ENCODE assay signal across 11 mouse cellular contexts in genomic region chr8:91909637-91910383, GRCm38 (mm10).
DNase-seq lines count a peak whose midpoint lies in the region; ATAC-seq and TF ChIP-seq lines count a peak whose summit lies in the region.
"Had no signal": no experiment of that assay in that cellular context is flagged by ENCODE, and none has a peak within 500 bp of the region (broad histone marks: within the 10 kb centered on the region; RNA-seq: fewer than 3 reads in every experiment).

No protein-coding gene starts in this region.

- 40% methylated on average over 14 of the region's 14 CpGs for WGBS in forebrain, postnatal 0 days
- 52% methylated on average over 14 of the region's 14 CpGs for WGBS in forebrain, embryonic 15.5 days
- WGBS in intestine, embryonic 16.5 days = 42% methylated on average over 14 of the region's 14 CpGs

- no peaks in the 10 kb centered on the region for H3K9me3 ChIP-seq in forebrain, postnatal 0 days (ENCODE audit: low read length)
- no peaks in the 10 kb centered on the region for H3K9me3 ChIP-seq in forebrain, embryonic 15.5 days
- no peaks in the 10 kb centered on the region for H3K9me3 ChIP-seq in intestine, embryonic 16.5 days (ENCODE audit: control insufficient read depth, low read length)
- H3K9me3 ChIP-seq: lung, embryonic 15.5 days had no signal

- DNase-seq in forebrain, postnatal 0 days = no peak
- DNase-seq in right cerebral cortex, adult 18-20 months = peak; percentile 20
- DNase-seq in right cerebral cortex, postnatal 14 days = no peak
- DNase-seq in layer of hippocampus, adult 9-11 months = peak; percentile 33
- DNase-seq in telencephalon, adult 2 months (ENCODE audit: low read depth, low spot score) = peak; percentile 28
- DNase-seq in heart, postnatal 36 days = no peak
- DNase-seq: cerebellum, adult 2 months had no signal

- no peak overlapping the region for H3K9ac ChIP-seq in forebrain, postnatal 0 days
- no peak overlapping the region for H3K9ac ChIP-seq in forebrain, embryonic 15.5 days (replicated peaks)
- no peak overlapping the region for H3K9ac ChIP-seq in intestine, embryonic 16.5 days (ENCODE audit: low read depth, low read length)
- H3K9ac ChIP-seq: hindbrain, embryonic 14.5 days; lung, embryonic 15.5 days had no signal

- TF ChIP-seq CTCF in forebrain, postnatal 0 days (IDR thresholded peaks at IDR 0.05; ENCODE audit: low read depth) = no peak

- no peak overlapping the region for H3K4me3 ChIP-seq in forebrain, postnatal 0 days (ENCODE audit: low read depth, low read length)
- no peak overlapping the region for H3K4me3 ChIP-seq in forebrain, embryonic 15.5 days
- no peak overlapping the region for H3K4me3 ChIP-seq in intestine, embryonic 16.5 days (ENCODE audit: low read length)
- H3K4me3 ChIP-seq: lung, embryonic 15.5 days had no signal

- intact Hi-C loops in heart, postnatal 36 days (cut with DNase I) = no loop called here

- H3K27ac ChIP-seq in forebrain, postnatal 0 days (ENCODE audit: low read depth, low read length) = no peak overlapping the region
- no peak overlapping the region for H3K27ac ChIP-seq in forebrain, embryonic 15.5 days (replicated peaks)
- H3K27ac ChIP-seq in intestine, embryonic 16.5 days (ENCODE audit: low read length) = no peak overlapping the region
- H3K27ac ChIP-seq: hindbrain, embryonic 14.5 days had no signal

- no peak overlapping the region for H3K4me2 ChIP-seq in forebrain, postnatal 0 days (ENCODE audit: low read depth)
- H3K4me2 ChIP-seq in forebrain, embryonic 15.5 days (replicated peaks) = no peak overlapping the region
- no peak overlapping the region for H3K4me2 ChIP-seq in intestine, embryonic 16.5 days (ENCODE audit: low read depth, low read length)
- H3K4me2 ChIP-seq: hindbrain, embryonic 14.5 days; lung, embryonic 15.5 days had no signal

- no peaks in the 10 kb centered on the region for H3K36me3 ChIP-seq in forebrain, postnatal 0 days (ENCODE audit: insufficient read depth)
- H3K36me3 ChIP-seq in forebrain, embryonic 15.5 days = no peaks in the 10 kb centered on the region
- no peaks in the 10 kb centered on the region for H3K36me3 ChIP-seq in intestine, embryonic 16.5 days (ENCODE audit: control insufficient read depth, insufficient read depth, low read length)
- H3K36me3 ChIP-seq: lung, embryonic 15.5 days had no signal

- H3K4me1 ChIP-seq in forebrain, postnatal 0 days (ENCODE audit: insufficient read depth) = no peaks in the 10 kb centered on the region; the same call in 1 of the 2 replicates
- peaks cover 16% of the 10 kb centered on the region; the same call in 1 of the 2 replicates for H3K4me1 ChIP-seq in forebrain, embryonic 15.5 days
- H3K4me1 ChIP-seq in intestine, embryonic 16.5 days (ENCODE audit: control insufficient read depth, insufficient read depth, low read length) = no peaks in the 10 kb centered on the region

- H3K27me3 ChIP-seq in forebrain, postnatal 0 days (ENCODE audit: insufficient read depth, low read length) = no peaks in the 10 kb centered on the region
- H3K27me3 ChIP-seq in forebrain, embryonic 15.5 days = no peaks in the 10 kb centered on the region
- no peaks in the 10 kb centered on the region for H3K27me3 ChIP-seq in intestine, embryonic 16.5 days (replicated peaks; ENCODE audit: control insufficient read depth, insufficient read depth, low read length)

- ATAC-seq in forebrain, postnatal 0 days = peak; percentile 38
- no peak for ATAC-seq in forebrain, embryonic 15.5 days (replicated peaks)
- ATAC-seq in intestine, embryonic 16.5 days = no peak

Comparison
In these comparisons a context has a peak if more than half of its experiments do, and no peak if none do; other contexts are left out.
1. DNase-seq: peak in right cerebral cortex, adult 18-20 months (single experiment), layer of hippocampus, adult 9-11 months (single experiment) and telencephalon, adult 2 months (single experiment); none in forebrain, postnatal 0 days (single experiment), right cerebral cortex, postnatal 14 days (single experiment) and heart, postnatal 36 days (0 of 2).